Mouse (Mus musculus) regulatory T cell (primary cell): Measurements from ENCODE around the gene Rasgrf2.

Source experiments
- in situ Hi-C: fragments of 300-600 bp; cut with MboI, MseI; formaldehyde crosslinking; loops from one replicate; pipeline ENCODE4 v1.15.1; 2025; ENCODE audit warnings: high pct_unique_total_duplicates

Gene Rasgrf2

GRCm38 (mm10) chr13:92041584-92042563, 89.6 kb downstream of the Rasgrf2 start:
- in situ Hi-C loops: no loop called here

- in situ Hi-C loops: no loop called here
Measured at GRCm38 (mm10) chr13:92030364-92031057, 100.9 kb downstream of the Rasgrf2 start.

GRCm38 (mm10) chr13:92029666-92030065, 101.8 kb downstream of the Rasgrf2 start:
- in situ Hi-C loops: no loop called here

DNA sequence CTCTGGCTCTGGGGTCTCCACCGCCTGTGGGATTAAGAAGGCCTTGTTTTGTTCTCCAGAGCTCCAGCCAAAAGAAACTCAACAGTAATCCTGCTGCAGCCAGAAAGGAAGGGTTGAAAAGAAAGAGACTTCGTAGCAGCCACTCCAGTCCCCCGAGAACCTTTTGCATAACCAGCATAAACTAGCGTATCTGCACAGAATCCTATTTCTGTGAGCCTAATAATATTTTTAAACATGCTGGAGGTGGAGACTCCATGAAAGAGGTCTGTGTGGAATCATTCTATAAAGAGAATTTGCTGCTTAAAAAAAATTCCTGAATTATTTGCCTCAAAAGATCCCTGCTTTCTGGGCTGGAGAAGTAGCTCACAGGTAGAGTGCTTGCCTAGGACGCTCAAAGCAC, 103.5 kb downstream of the Rasgrf2 start:
- in situ Hi-C loops: no loop called here

- in situ Hi-C loops: no loop called here
Measured at GRCm38 (mm10) chr13:92026651-92027050, 104.8 kb downstream of the Rasgrf2 start.

- in situ Hi-C loops: no loop called here
Measured at GRCm38 (mm10) chr13:92025124-92025523, 106.3 kb downstream of the Rasgrf2 start.

GRCm38 (mm10) chr13:92022202-92022601, 109.3 kb downstream of the Rasgrf2 start:
- in situ Hi-C loops: no loop called here

DNA sequence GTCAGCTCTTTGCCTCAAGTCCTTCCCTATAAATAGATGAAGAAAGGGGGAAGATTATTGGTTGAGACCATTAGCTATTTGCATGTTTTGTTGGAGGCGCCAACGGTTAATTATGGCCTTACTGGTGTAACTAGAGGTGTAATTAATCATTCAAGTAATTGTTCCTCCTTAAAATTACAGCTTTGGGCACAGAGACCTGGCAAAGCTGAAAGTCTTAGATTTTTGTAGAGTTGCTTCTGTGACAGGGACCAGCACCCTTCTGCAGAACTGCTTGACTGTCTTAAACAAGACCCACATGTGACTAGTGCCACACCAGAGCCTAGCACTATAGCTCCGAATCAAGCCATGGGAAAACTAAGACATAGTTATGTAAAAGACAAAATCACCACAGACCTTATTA, 134.5 kb downstream of the Rasgrf2 start:
- in situ Hi-C loops: no loop called here

DNA sequence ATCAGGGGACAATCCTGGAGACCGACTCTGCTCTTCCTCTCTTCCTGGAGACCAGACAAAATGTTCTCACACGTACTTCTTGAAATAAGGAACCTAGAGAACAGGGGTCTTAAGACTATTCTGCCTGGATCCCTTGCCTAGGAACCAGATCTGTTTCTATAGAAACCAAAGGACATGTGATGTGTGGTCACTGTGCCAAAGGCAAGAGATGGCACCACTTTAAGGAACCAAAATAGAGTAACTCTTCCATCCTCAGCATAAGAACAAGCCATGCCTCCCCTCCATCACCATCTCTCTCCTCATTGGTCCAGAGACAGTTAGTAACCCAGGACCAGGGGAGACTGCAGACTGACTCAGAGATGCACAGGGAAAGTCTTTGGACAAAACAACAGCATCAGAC, 140.0 kb downstream of the Rasgrf2 start:
- in situ Hi-C loops: no loop called here

DNA sequence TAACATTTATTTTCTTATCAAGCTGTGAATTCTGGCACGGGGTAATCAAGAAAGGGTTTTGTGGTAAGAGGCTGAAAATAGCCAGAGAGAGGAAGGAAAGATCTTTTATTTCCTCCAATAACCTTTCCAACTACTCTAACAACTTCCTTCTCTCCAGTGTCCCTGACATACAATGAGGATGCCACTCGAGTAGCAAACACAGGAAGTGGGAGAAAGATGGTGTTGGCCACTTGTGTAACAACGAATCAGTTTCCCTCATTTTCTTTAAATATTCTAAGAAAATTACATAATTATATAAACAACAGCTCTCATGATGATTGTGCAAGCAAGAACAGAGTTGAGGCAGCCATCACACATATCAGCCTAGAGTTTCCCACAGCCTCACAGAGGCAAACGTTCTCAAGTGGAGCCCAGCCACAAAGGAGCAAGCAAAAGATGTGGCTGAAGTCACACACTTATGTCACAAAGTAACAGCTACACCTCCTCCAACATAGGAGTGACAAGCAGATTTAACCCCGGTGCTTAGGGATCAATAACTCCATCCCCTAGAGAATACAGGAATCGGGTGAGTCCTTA, 140.7 kb downstream of the Rasgrf2 start:
- in situ Hi-C loops: no loop called here

GRCm38 (mm10) chr13:91988378-91988777, 143.1 kb downstream of the Rasgrf2 start:
- in situ Hi-C loops: no loop called here

- in situ Hi-C loops: no loop called here
Measured at GRCm38 (mm10) chr13:91986958-91987357, 144.5 kb downstream of the Rasgrf2 start.

- in situ Hi-C loops: no loop called here
Measured at GRCm38 (mm10) chr13:91985915-91986589, 145.4 kb downstream of the Rasgrf2 start.

DNA sequence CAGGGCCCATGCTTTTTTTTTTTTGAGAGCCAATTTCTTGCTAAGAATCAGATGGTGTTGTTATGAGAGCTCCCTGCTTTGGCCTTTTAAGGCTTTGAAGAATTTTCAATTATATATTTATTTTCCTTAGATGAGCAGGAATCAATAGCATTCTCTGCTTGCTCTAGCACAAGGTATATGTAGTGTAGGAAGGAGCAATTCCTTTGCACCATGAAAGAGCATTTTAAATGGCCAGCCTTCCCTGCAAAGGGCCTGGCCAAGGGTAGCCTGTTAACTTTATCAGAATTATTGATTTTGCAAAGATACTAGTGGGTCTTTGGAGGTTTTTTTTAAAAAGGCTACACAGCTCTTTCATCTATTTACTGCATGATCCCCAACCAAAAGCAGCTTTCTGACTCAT, 146.4 kb downstream of the Rasgrf2 start:
- in situ Hi-C loops: no loop called here

- in situ Hi-C loops: loop anchor here (5.0 kb wide), 1 partner anchor 65 kb away; no protein-coding TSS in a partner anchor
Measured at GRCm38 (mm10) chr13:91982080-91982479, 149.4 kb downstream of the Rasgrf2 start.

DNA sequence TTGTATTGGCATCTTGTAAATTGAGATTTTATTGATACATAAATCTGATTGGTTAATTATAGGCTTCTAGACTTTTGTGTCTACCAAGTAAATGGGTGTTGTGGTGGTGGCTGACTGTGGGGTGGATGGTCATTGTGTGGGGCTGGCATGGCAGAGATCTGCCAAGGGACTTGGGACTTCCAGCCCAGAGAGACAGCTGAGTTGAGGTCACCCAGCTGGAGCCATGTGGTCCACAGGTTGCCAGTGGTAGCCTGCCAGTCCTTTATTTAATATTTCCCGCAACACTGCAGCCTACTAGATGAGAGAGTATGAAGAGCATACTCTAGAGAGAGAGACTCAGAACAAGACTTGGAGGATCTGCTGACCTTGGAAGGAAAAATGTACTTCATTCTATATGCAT, 150.0 kb downstream of the Rasgrf2 start:
- in situ Hi-C loops: loop anchor here (5.0 kb wide), 1 partner anchor 66 kb away; no protein-coding TSS in a partner anchor

DNA sequence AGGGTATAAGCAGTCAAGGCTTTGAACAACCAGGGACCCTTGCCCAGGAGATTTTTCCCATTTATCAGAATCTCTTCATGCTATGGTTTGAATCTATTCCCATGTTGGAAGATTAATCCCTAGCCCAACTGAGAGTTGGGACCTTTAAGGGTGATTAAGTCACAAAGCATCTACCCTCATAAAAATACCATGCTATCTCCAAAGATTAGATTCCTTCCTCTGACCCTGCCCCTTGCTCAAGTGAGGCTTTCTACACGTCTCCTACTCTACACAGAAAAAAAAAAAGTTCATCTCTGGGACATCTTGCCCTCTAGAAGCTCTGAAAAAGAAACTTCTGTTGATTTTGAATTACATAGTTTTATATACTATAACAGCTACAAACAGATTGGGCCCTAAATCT, 154.5 kb downstream of the Rasgrf2 start:
- in situ Hi-C loops: loop anchor here (5.0 kb wide), 1 partner anchor 210 kb away; no protein-coding TSS in a partner anchor

GRCm38 (mm10) chr13:91976541-91976940, 154.9 kb downstream of the Rasgrf2 start:
- in situ Hi-C loops: loop anchor here (5.0 kb wide), 1 partner anchor 211 kb away; no protein-coding TSS in a partner anchor

DNA sequence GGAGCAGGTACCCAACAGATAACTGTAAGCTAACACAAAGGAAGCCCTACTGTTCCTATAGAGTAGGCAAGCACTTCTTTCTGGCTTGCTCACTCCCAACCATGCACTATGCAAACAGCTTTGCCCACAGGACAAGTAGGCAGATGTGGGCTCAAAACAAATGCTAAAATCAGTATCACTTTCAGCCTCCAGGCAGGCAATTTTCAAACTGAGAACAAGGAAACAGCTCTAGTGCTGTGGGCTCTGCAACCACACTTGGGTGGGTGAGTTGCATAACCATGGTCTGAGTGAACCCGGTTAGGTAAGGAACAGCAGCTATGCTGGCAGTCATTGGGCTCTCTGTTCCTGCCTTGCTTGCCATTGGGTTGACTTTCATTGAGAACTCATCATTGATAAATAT, 157.3 kb downstream of the Rasgrf2 start:
- in situ Hi-C loops: no loop called here

- in situ Hi-C loops: no loop called here
Measured at GRCm38 (mm10) chr13:91971246-91971645, 160.2 kb downstream of the Rasgrf2 start.

DNA sequence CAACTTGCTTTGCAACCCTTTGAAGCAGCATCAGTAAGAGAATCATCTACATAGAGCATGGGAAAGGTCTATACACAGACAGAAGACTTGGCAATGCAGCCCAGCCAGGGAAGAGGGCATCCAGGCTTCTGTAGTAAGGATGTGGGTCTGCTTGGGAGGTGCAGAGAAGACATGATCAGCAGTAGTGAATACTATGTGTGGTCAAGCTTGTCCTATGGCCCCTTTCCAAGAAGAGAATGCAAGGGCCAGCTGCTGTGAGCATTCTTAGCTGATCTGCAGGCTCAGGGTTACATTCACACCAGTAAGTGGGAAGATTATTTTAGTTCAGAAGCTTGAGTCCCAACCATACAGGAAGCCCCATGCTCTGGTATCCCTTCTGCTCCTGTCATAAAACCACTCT, 175.0 kb downstream of the Rasgrf2 start:
- in situ Hi-C loops: no loop called here

DNA sequence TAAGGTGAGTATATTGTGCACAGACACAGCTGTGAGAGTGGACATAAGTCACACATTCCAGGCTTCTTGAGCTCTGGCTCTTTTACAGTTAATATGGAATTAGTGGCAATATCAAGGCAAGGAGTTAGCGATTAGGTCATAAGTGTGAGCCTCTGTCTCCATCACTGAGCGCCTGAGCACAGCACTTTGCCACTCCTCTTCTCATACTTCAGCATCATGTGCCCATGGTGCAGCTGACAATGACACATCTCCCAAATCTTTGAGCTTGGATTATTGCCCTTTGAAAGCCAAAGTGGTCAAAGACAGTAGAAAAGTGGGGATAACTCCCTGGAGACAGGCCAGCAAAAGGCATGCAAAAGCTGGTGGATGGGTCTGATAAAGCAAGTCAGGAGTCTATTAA, 175.8 kb downstream of the Rasgrf2 start:
- in situ Hi-C loops: no loop called here
